Mouse (Mus musculus) midbrain, embryonic 13.5 days (tissue): ENCODE results near the gene Serpinb3b. TPM values are rescaled to one million over a fixed set of nuclear protein-coding genes. Genes with fewer than 3 reads are reported as not detected.
"Not testable (repeated sequence)": the region's sequence is repeated elsewhere in the genome, so short reads cannot be mapped to it uniquely, and the experiment has no call there.

Experiments
- ATAC-seq: fragments of 200-750 bp; cut with Nextera tagmentation; 2 replicates; pipeline ENCODE4 v1.8.0; 2017; ENCODE audit warnings: mild to moderate bottlenecking, moderate TSS enrichment, moderate library complexity
- H3K27ac ChIP-seq: fragments of 300-500 bp; sonication (generic); 2 replicates; pipeline ENCODE4 v1.5.1; 2015; ENCODE audit warnings: inconsistent platforms, mild to moderate bottlenecking, moderate library complexity
- H3K27me3 ChIP-seq: fragments of 300-500 bp; sonication (generic); 2 replicates; pipeline ENCODE4 v1.6.1; 2015; ENCODE audit warnings: mild to moderate bottlenecking, inconsistent platforms
- H3K36me3 ChIP-seq: fragments of 300-500 bp; sonication (generic); 2 replicates; pipeline ENCODE4 v1.6.1; 2015; ENCODE audit warnings: mild to moderate bottlenecking, inconsistent platforms
- H3K4me1 ChIP-seq: fragments of 300-500 bp; sonication (generic); replicated peaks from 2 replicates; pipeline ENCODE4 v1.6.1; 2015; ENCODE audit warnings: inconsistent platforms
- H3K4me2 ChIP-seq: fragments of 300-500 bp; sonication (generic); replicated peaks from 2 replicates; pipeline ENCODE4 v1.6.1; 2015; ENCODE audit warnings: moderate library complexity, mild to moderate bottlenecking, inconsistent platforms
- H3K4me3 ChIP-seq: fragments of 300-500 bp; sonication (generic); replicated peaks from 2 replicates; pipeline ENCODE4 v1.5.1; 2015; ENCODE audit warnings: mild to moderate bottlenecking, inconsistent platforms
- H3K9ac ChIP-seq: fragments of 300-500 bp; sonication (generic); replicated peaks from 2 replicates; pipeline ENCODE4 v1.6.1; 2015; ENCODE audit warnings: mild to moderate bottlenecking, inconsistent platforms
- H3K9me3 ChIP-seq: fragments of 300-500 bp; sonication (generic); 2 replicates; pipeline ENCODE4 v1.6.1; 2016; ENCODE audit warnings: mild to moderate bottlenecking, inconsistent platforms
- WGBS: fragments of 180-500 bp; shearing (Covaris S2); methylation state at CpG from one replicate; pipeline ENCODE4 v1.1.7; 2015; 5-methylcytosine and 5-hydroxymethylcytosine counted together
- polyA plus RNA-seq: library from polyadenylated mRNA; unstranded; fragments of >200 nt; fragmentation: Nextera tagmentation; extraction: Ambion mirVana; gene quantifications from 2 replicates; pipeline ENCODE4 v1.2.1, GENCODE M21; 2015

Serpinb3b gene
- not detected in 2 replicates for polyA plus RNA-seq

- not testable (repeated sequence) for H3K9me3 ChIP-seq, H3K4me1 ChIP-seq, H3K36me3 ChIP-seq, H3K4me2 ChIP-seq, H3K27me3 ChIP-seq, H3K4me3 ChIP-seq, ATAC-seq, H3K27ac ChIP-seq, H3K9ac ChIP-seq
Observed at GRCm38 (mm10) chr1:107278261-107278660, at the start of gene Serpinb3b, which contains the start of gene Serpinb3c. Gene Serpinb3b (minus strand): TSS chr1:107278361. Gene Serpinb3c (minus strand): TSS chr1:107278371.

- H3K9me3 ChIP-seq, H3K27me3 ChIP-seq, H3K27ac ChIP-seq, H3K4me3 ChIP-seq, H3K9ac ChIP-seq, H3K4me1 ChIP-seq, H3K4me2 ChIP-seq, H3K36me3 ChIP-seq: not testable (repeated sequence)
- WGBS = 45% methylated on average over 3 of the region's 3 CpGs
- peak; percentile 53 for ATAC-seq
Observed at GRCm38 (mm10) chr1:107243170-107243569, 35.0 kb downstream of the Serpinb3b start.

GRCm38 (mm10) chr1:107217276-107217675 lies 60.9 kb downstream of the Serpinb3b start:
- not testable (repeated sequence) for H3K9ac ChIP-seq, H3K27ac ChIP-seq, H3K4me2 ChIP-seq, H3K27me3 ChIP-seq, ATAC-seq, H3K9me3 ChIP-seq, H3K4me3 ChIP-seq, H3K36me3 ChIP-seq, H3K4me1 ChIP-seq
- WGBS = 92% methylated on average over 1 of the region's 1 CpGs

GRCm38 (mm10) chr1:107127453-107127852 lies 150.7 kb downstream of the Serpinb3b start:
- H3K27ac ChIP-seq, H3K4me1 ChIP-seq, H3K4me2 ChIP-seq, H3K9ac ChIP-seq, ATAC-seq, H3K9me3 ChIP-seq, H3K36me3 ChIP-seq, H3K4me3 ChIP-seq, H3K27me3 ChIP-seq: not testable (repeated sequence)

Other genes starting within 250 kb of the Serpinb3b start
- gene Serpinb3a, start 226.1 kb downstream of the Serpinb3b start, polyA plus RNA-seq = not detected in 2 replicates
- not detected in 2 replicates for gene Serpinb3d, start 194.9 kb downstream of the Serpinb3b start, polyA plus RNA-seq
- not detected in 2 replicates for gene Serpinb3c, start within 50 bp of the Serpinb3b start, polyA plus RNA-seq
- gene Serpinb11, start 82.8 kb upstream of the Serpinb3b start, polyA plus RNA-seq = not detected in 2 replicates
- gene Serpinb7, start 121.3 kb upstream of the Serpinb3b start, polyA plus RNA-seq = not detected in 2 replicates
- 0.18 TPM in 1 of 2 replicates, not detected in the other for gene Serpinb2, start 233.1 kb upstream of the Serpinb3b start, polyA plus RNA-seq